Mouse (Mus musculus) kidney, adult 2 months (tissue): ENCODE results near the gene Zfp385b.

ENCODE experiments used
- CTCF ChIP-seq: fragments of 200-500 bp; conservative IDR thresholded peaks from 2 replicates; pipeline ENCODE4 v1.5.1; 2011; ENCODE audit warnings: low read depth, mild to moderate bottlenecking, control low read depth, low read length, moderate library complexity, mixed read lengths; ENCODE audit not compliant: insufficient read depth, insufficient read length
- POLR2A ChIP-seq: fragments of 200-500 bp; IDR thresholded peaks from one replicate; pipeline ENCODE4 v1.6.1; 2011; ENCODE audit warnings: low read depth, low read length, control low read depth

- TF ChIP-seq CTCF (no peak), POLR2A (no peak)
Observed at GRCm38 (mm10) chr2:77631606-77632005, 187.8 kb downstream of the Zfp385b start.
